Mouse (Mus musculus) heart, adult 10 weeks (tissue): ENCODE results near the gene Hoxd12. TPM values are rescaled to one million over a fixed set of nuclear protein-coding genes. Genes with fewer than 3 reads are reported as not detected.

Source experiments
- polyA plus RNA-seq: library from polyadenylated mRNA; stranded (reverse); fragments of 350-450 nt; fragmentation: Illumina TruSeq; extraction: RNeasy Lipid Tissue Mini Kit (QIAGEN cat#74804); gene quantifications from one replicate; pipeline ENCODE4 v1.2.3, GENCODE M21; 2014; ENCODE audit warnings: low read depth, low replicate concordance

Hoxd12 gene
- not detected for polyA plus RNA-seq

GRCm38 (mm10) chr2:74674881-74675665 lies at the start of gene Hoxd12:
Gene Hoxd12, plus strand, starts transcription at chr2:74675013.

GRCm38 (mm10) chr2:74659507-74660005 lies 15.3 kb upstream of the Hoxd12 start, which contains the start of gene Evx2:
Gene Evx2, minus strand, starts transcription at chr2:74659557.

GRCm38 (mm10) chr2:74667842-74668357 lies 6.9 kb upstream of the Hoxd12 start, which contains the start of gene Hoxd13:
Gene Hoxd13, plus strand, starts transcription at chr2:74668310.

GRCm38 (mm10) chr2:74678891-74679595 lies 4.2 kb downstream of the Hoxd12 start, which contains the start of gene Hoxd11:
Gene Hoxd11, plus strand, starts transcription at chr2:74679557.

GRCm38 (mm10) chr2:74691022-74691951 lies 16.5 kb downstream of the Hoxd12 start, which contains the start of gene Hoxd10:
Gene Hoxd10, plus strand, starts transcription at chr2:74691924.

GRCm38 (mm10) chr2:74697567-74698121 lies 22.8 kb downstream of the Hoxd12 start, which contains the start of gene Hoxd9:
Gene Hoxd9, plus strand, starts transcription at chr2:74697727.

GRCm38 (mm10) chr2:74704393-74704998 lies 29.7 kb downstream of the Hoxd12 start, which contains the start of gene Hoxd8:
Gene Hoxd8, plus strand, starts transcription at chr2:74704615.

GRCm38 (mm10) chr2:74711721-74712621 lies 37.2 kb downstream of the Hoxd12 start, which contains the start of the genes Hoxd3 and Hoxd4:
Gene Hoxd3, plus strand, starts transcription at chr2:74711927.
Gene Hoxd4, plus strand, starts transcription at chr2:74711929.

GRCm38 (mm10) chr2:74726551-74726950 lies 51.7 kb downstream of the Hoxd12 start, which contains the start of gene Gm28230:
Gene Gm28230, plus strand, starts transcription at chr2:74726728.

Other genes with a start within 250 kb of the Hoxd12 start
- 12.2 TPM for gene Lnpk, start 95.6 kb upstream of the Hoxd12 start, polyA plus RNA-seq
- gene Evx2, start 15.5 kb upstream of the Hoxd12 start, polyA plus RNA-seq: not detected
- not detected for gene Hoxd13, start 6.7 kb upstream of the Hoxd12 start, polyA plus RNA-seq
- not detected for gene Hoxd11, start 4.5 kb downstream of the Hoxd12 start, polyA plus RNA-seq
- not detected for gene Hoxd10, start 16.9 kb downstream of the Hoxd12 start, polyA plus RNA-seq
- gene Hoxd9, start 22.7 kb downstream of the Hoxd12 start, polyA plus RNA-seq: 0.21 TPM
- gene Hoxd8, start 29.6 kb downstream of the Hoxd12 start, polyA plus RNA-seq: 0.21 TPM
- not detected for gene Hoxd3, start 36.9 kb downstream of the Hoxd12 start, polyA plus RNA-seq
- gene Hoxd4, start 36.9 kb downstream of the Hoxd12 start, polyA plus RNA-seq: 0.31 TPM
- not detected for gene Gm28230, start 51.7 kb downstream of the Hoxd12 start, polyA plus RNA-seq
- not detected for gene Hoxd1, start 88.0 kb downstream of the Hoxd12 start, polyA plus RNA-seq
- 127 TPM for gene Mtx2, start 150.8 kb downstream of the Hoxd12 start, polyA plus RNA-seq